2 mouse cellular contexts compared by ENCODE assay signal in the genomic region with DNA sequence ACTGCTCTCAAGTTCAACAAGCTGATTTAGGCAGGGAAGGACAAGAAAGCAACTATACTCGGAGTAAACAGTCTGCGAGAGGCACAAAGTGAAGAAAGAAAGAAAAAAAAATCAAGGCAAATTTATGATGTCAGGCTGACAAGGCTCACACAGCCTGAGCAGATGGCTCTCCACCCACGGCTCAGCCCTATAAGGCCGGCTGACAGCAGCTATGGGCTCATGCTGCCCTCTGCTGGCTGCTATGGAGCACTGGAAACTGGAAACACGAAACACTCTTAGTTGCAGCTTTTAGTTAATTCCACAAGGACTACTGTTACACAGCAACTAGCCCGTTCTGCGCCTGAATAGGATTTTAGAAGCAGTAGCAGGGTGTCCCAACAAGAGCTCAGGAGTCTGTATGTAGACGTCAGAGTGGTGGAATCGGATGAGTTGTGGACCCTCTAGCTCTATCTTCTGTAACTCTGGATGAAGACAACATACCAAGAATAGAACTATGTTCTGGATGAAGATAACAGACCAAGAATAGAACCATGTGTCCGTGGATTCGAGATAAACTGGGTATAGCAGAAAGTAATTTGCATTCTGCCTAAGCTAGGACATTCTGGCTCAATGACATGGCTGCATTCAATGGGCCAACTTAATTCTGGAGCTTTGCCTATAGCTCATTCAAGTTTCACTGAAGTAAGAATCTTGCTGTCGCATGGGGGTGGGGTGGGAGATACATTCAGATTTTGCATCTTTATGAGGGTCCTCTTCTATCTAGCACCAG.
TF ChIP-seq lines count a peak whose summit lies in the region.

No protein-coding gene starts in this region.

TF ChIP-seq in CH12.LX, 34 proteins besides CTCF, POLR2A, EP300 and RAD21:
- TF ChIP-seq SMC3 (IDR thresholded peaks at IDR 0.05; ENCODE audit: low read depth, low read length) (peak; percentile 94), USF1 (IDR thresholded peaks at IDR 0.05; ENCODE audit: low read depth, low read length) (no peak), RCOR1 (conservative IDR thresholded peaks at IDR 0.05; ENCODE audit: low read depth, low read length) (no peak), ZC3H11A (IDR thresholded peaks at IDR 0.05; ENCODE audit: low read depth, low read length) (peak; percentile 61; the same call in 1 of the 2 replicates), ZNF384 (IDR thresholded peaks at IDR 0.05; ENCODE audit: low read depth, low read length) (peak; percentile 41; the same call in 1 of the 2 replicates)
TF ChIP-seq in CH12.LX: peak in this region for 3.

TF ChIP-seq in myocyte, 11 proteins besides CTCF, POLR2A, EP300 and RAD21:
- TF ChIP-seq MYOG (IDR thresholded peaks at IDR 0.05; ENCODE audit: control insufficient read depth in 1 of 3, insufficient read depth in 1 of 3, insufficient read length in 2 of 3, low read depth in 2 of 3) (peak in 1 of 3 experiments; percentile 39), MYOD1 (IDR thresholded peaks at IDR 0.05; ENCODE audit: control insufficient read depth in 1 of 3, insufficient read length in 2 of 3, low read depth in 2 of 3) (peak in 1 of 3 experiments; percentile 66), REST (IDR thresholded peaks at IDR 0.05; ENCODE audit: insufficient read depth, insufficient read length) (no peak)
TF ChIP-seq in myocyte: peak in this region for 2.
